Mouse (Mus musculus): ENCODE results near the gene Slc22a4.

DNA sequence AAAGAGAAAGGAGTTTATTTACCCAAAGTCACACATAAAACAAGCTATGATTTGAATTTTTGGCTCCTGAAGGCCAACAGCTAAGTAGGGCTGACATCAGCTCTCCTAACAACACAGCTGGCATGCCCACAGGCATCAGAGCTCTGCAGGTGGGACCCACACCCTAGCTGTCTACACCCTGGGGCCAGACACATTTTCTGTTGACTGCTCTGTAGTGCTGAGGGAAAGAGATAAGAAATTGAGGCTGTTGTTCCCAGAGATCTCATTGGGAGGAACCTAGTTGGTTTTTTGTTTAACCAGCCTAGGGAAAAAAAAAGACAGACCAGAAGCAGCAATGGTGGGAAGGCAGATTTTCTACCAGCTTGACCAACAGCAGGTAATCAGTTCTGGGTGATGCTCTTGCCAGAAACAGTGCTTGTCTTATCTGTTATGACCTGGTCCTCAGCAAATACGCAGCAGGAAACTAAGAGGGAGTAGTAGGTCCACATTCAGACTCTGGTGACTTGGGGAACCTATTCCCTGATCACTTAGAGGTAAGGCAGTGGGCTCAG is 1.3 kb downstream of the Slc22a4 start:
- TF ChIP-seq CTCF (IDR thresholded peaks at IDR 0.05; ENCODE audit: borderline replicate concordance, insufficient read depth, low read length) (no peak), POLR2A (IDR thresholded peaks at IDR 0.05; ENCODE audit: low read depth, low read length) (no peak)
